Mouse (Mus musculus) frontal cortex, adult (tissue): ENCODE data around the gene Ryr2.
"Not testable (repeated sequence)": the region's sequence is repeated elsewhere in the genome, so short reads cannot be mapped to it uniquely, and the experiment has no call there.

Source experiments
- ATAC-seq: cut with Nextera tagmentation; 2 replicates; pipeline ENCODE4 v1.9.2; 2017; ENCODE audit warnings: mild to moderate bottlenecking, moderate library complexity, mixed read lengths; ENCODE audit not compliant: low TSS enrichment

Gene Ryr2

DNA sequence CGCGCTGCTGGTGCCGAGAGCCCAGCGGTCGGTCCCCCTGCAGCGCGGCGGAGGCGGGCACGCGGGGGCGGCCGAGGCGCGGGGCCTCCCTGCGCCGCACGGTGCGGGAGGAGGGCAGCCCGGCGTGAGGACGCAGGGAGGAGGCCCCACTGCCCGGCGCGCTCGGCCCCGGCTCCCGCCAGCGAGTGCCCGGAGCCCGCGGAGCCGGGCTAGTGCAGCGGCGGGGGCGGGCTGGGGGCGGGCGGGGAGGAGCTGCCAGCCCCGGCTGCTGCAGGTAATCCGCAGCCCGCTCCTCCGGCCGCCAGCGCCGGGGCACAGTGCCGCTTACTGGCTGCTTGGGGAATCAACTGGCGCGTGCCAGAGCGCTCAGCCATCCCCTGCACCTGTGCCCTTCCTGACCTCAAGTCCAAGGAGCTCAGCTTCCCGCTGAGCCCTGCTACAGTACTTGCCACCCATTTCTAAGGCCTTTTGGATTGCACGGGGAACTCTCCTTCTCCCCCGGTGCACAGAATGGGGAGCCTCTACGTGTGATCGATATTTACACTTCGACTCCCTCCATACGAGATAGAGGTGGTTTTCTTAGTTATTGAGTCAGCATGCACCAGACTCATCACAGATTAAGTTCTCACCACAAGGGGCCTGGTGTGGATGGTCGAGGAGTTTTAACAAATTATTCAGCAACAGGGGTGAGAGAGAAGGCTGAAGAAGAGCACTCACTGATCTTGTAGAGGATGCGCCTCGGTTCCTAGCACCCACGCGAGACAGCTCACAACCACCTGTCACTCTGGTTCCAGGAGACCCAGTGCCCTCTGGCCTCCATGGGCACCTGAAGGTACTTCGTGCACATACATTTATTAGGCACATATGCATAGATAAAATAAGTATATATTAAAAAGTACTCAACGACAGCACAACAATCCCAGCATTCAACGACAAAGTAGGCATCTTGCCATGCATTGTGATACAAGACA, at the start of gene Ryr2:
Ryr2 (minus strand) TSS at position 284 of the 971 bp plus-strand sequence.
- ATAC-seq: peak; percentile 61

DNA sequence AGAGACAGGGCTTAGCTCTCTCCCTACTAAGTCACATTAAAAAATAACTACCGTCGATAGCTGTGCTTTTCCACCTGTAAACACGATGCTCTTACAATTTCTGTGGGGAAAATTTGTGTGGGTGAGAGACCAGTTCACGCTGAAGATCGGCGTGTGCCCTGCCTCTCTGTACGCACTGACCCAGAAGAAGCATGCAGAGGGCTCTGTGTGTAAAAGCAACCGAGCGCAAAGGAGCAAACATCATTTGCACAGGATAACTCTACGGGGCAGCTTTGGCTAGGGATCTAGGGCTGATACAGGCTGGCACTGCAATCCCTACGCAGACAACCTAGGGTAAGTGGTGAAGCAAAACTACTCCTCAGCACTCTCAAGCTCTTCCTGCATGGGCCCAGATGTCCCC, 47.2 kb upstream of the Ryr2 start:
- no peak for ATAC-seq

GRCm38 (mm10) chr13:12146918-12147507, 40.3 kb upstream of the Ryr2 start:
- ATAC-seq: no peak

GRCm38 (mm10) chr13:12146402-12146801, 39.7 kb upstream of the Ryr2 start:
- ATAC-seq: no peak

DNA sequence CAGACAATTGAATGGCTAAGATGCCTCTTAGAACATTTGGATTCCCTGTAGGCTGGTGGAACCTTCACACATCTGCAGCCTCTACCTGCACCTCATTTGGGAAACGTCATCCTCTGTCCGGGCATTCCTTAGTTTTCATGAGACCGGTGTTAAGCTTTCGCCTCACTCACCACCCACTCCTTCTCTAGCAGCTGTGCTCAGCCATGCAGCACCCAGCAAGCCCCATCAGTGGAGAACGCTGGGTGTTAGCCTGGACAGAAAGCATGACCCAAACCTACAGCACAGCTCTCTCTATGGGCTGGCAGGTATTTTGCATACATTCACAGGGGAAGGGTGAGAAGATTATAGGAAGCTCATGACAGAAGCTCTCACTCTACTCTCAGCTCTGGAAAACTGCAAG, 36.6 kb upstream of the Ryr2 start:
- peak; percentile 80 for ATAC-seq

GRCm38 (mm10) chr13:12136461-12136860, 29.7 kb upstream of the Ryr2 start:
- ATAC-seq: not testable (repeated sequence)

GRCm38 (mm10) chr13:12133549-12133948, 26.8 kb upstream of the Ryr2 start:
- ATAC-seq: no peak

DNA sequence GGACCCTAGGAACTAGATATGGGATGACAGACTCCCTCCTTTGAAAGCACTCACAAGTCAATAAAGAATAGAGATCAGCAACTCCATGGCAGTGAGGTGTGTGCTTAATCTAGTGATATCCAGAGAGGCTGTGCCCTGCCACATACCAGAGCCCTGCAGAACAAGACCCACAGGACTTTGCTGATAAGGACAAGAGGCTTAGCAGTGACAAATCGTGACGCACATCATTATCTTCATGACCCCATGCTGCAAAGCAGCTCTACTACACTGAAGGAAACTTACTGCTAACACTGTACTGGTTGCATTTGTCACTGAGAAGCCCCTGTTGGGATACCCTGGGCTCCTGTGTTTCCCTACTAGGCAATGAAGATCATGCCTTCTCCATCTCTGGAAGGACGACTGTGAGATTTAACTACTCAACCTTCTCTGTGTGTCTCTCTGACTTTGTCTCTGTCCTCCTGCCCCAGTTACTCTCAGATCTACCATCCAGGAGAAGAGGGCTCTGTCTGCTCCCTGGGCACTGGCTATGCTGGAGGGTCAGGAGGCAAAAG, 25.5 kb upstream of the Ryr2 start:
- ATAC-seq: no peak

- ATAC-seq: no peak
These were observed 22.4 kb upstream of the Ryr2 start for GRCm38 (mm10) chr13:12129121-12129520.

- ATAC-seq: no peak
These were observed 19.4 kb upstream of the Ryr2 start for GRCm38 (mm10) chr13:12126099-12126498.

DNA sequence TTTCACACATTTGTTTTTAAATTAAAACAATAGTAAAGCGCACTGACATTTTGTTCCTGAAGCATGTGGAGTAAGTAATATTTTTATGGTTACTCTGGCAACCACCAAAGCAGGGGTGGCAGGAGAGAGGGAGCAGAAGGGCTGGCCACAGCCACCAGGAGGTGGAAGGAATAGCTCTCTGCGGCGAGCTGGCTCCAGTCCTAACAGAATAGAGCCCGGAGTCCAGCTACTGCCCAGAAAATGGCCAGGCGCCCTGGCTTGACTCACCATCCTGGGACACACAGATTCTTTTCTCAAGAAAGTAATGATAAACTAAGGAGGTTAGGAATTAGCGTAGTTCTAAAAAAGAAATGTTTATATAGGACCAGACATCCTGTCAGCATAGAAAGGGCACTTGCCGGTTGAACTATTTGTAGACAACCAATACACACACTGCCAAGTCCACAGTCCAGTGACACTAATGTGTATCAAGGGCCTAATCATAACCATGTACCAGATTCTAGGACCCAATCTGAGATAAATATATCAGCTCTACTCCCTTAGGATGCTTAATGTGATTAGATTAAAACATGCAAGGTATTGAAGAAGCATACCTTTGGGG, 18.3 kb upstream of the Ryr2 start:
- no peak for ATAC-seq

DNA sequence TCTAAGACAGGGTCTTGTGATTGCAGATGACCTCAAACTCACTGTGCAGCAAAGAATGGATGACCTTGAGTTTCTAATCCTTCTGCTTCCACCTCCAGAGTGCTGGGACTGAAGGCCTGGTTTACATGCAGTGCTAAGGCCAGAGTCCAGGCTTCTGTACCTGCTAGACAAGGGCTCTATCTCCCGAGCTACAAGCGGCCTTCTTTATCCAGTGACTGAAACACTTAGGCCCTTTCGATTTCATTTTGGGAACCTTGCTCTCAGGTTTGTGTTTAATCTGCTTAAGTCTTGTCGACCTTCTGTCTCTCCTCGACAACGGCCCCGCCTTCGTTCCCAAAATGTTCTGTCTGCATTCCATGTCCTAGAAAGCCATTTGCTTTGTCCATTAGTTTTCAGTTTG, 8.8 kb upstream of the Ryr2 start:
- ATAC-seq: no peak

DNA sequence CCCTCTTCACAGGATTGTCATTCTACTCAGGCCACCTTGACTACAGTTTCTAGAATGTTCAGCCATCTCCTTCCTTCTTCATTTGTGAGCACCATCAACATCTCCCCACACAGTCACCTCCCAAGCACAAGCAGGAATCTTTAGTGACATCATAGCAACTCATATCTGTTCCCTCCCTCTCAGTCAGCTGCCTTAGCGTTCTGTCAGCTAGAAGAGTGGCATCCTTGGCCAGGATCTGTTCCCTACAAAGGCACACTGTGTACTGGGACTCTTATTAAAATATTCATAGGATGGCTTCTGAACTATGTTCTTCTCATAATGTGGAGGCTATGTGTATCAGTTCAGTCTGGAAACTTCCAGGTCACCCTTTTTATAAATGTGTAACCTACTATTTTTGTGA, 8.1 kb upstream of the Ryr2 start:
- peak; percentile 34; the same call in 1 of the 2 replicates for ATAC-seq

DNA sequence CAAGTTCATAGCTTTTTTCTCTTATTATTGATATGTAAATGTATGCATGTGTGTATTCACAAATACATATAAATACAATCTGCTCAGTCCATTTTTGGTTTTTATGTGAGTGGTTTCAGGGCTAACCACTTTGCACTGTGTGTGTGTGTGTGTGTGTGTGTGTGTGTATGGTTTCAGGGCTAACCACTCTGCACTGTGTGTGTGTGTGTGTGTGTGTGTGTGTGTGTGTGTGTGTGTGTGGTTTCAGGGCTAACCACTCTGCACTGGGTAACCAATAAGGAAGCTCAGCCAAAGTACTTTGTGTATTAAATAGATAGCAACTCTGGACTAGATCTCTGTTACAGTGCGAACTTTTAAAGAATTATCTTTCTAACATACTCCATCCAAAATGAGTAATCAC, 2.2 kb upstream of the Ryr2 start:
- no peak for ATAC-seq

DNA sequence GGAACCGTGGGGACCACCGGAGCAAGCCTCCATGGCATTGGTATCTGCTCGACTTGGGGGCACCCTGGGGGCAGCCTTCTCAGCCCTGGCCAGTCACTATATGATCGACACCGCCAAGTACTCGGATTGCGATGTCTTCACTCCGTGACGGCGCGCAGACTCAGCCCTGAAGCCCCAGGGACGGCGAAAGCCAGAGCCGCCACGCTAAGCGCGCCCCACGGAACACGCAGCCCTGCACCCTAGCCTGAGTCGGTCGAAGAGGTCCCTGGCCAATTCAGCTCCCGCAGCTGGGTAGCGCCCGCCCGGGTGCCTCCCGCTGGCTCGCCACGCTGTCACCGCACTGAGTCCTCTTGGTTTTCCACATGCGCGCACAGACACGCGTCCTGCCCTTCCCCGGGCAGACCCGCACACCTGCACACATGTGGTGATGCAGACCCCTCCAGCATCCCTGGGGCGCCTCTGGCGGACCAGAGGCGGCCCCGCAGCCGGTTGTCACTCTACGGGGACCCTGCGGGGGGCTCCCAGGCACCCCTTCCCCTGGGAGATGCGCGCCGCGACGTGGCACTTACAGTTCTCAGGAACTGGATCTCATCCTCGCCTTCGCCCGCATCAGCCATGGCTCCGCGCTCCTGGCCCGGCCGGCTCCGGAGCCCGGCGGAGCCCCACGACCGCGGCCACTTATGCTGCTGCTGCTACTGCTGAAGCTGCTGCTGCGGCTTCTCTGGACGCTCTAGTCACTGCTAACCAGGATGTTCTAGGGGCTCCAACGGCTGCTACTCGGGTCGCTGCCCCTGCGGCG, 716 bp downstream of the Ryr2 start:
- ATAC-seq: peak; percentile 53

- 0 out of 2 replicates have a peak, but pooled peaks have one; percentile 25 for ATAC-seq
These were observed 1.4 kb downstream of the Ryr2 start for GRCm38 (mm10) chr13:12105231-12105829.

DNA sequence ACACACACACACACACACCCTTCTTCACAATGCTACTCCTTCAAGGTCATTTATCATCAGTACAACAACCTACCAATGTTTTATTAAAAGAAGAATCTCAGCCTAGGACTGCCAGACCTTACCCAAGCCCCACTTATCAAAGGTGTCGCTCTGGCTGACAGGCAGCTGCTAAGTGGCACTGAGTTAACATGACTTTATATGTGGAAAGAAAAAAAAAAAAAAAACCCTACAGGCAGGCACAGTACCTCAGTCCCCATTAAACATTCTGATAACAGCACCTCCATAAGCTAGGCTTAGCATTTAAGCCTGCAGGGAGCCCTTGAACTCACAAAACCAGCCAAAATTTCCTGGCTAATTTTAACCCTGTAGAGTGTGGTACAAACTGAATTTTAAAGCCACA, 2.4 kb downstream of the Ryr2 start:
- no peak for ATAC-seq

DNA sequence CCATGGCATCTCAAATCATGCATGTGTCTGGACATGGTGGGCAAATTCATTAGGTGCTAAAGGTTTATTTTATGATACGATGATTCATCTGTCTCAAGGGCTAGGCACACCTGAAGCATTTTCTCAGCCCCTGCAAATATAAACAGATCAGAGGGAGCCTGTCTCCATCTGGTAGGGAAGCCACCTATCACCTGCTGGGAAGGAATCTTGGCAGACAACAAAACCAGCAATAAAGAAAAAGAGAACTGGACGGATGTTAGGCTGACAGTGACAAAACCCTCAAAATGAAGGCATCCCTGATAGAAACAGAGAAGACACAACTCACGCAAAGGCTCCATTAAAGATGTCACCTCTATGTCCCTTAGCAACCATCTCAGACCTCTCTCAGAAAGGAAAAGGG, 3.7 kb downstream of the Ryr2 start:
- no peak for ATAC-seq

DNA sequence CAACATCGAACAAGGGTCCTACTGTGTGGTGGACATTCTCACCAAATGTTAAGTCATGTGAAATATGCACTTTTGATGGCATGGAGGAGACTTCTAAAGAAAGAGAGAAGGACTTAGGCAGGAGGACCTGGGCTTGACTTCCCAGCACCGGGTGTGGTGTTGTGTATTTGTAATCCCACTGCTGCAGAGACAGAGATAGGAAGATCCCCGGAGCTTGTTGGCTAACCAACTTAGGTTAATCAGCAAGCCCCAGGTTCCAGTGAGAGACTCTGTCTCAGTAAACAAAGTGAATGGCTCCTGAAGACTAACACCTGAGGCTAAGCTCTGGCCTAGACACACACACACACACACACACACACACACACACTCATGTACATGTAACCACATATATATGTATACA, 7.3 kb downstream of the Ryr2 start:
- ATAC-seq: no peak

- no peak for ATAC-seq
These were observed 7.8 kb downstream of the Ryr2 start for GRCm38 (mm10) chr13:12098981-12099380.

- no peak for ATAC-seq
These were observed 10.3 kb downstream of the Ryr2 start for GRCm38 (mm10) chr13:12096382-12096932.
